Mouse (Mus musculus) cerebral cortex, adult 2 months (tissue): Measurements from ENCODE around the gene Stxbp2.

ENCODE experiments used
- WGBS: fragments of 180-500 bp; shearing (Covaris S2); methylation state at CpG from one replicate; pipeline ENCODE4 v1.1.7; 2018; 5-methylcytosine and 5-hydroxymethylcytosine counted together

Stxbp2 gene

DNA sequence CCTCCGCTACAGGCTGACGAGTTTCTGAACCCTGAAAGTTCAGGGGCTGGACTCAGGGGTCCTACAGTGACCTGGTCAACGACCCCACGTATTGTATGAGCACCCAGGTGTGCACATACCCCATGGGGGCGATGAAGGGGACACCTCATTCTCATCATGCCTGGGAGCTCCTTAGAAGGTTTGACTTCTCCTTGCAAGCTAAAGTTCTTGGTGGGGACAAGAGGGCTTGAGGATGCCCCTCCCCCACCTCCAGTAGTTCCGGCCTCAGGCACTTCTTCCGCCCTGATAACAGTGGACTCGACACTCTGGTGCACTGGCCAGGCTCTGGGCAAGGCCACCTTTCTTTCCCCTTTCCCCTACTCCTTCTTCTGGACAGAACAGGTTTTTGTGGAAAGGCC is 722 bp downstream of the Stxbp2 start:
- 24% methylated on average over 8 of the region's 8 CpGs for WGBS

DNA sequence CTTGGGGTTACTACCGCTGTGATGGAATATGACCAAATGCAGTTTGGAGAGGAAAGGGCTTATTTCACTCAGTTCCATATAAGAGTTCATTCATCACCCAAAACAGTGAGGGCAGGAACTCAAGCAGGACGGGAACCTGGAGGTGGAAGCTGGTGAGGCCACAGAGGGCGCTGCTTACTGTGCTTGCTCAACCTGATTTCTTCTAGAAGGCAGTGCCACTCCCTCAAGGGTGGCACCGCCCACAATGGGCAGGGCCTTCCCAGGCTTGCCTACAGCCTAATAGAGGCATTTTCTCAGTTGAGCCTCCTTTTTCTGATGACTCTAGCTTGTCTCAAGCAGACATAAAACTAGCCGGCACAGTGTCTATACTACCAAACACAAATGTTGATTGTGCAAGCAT is 15.0 kb downstream of the Stxbp2 start:
- WGBS, result 38% methylated on average over 5 of the region's 5 CpGs

DNA sequence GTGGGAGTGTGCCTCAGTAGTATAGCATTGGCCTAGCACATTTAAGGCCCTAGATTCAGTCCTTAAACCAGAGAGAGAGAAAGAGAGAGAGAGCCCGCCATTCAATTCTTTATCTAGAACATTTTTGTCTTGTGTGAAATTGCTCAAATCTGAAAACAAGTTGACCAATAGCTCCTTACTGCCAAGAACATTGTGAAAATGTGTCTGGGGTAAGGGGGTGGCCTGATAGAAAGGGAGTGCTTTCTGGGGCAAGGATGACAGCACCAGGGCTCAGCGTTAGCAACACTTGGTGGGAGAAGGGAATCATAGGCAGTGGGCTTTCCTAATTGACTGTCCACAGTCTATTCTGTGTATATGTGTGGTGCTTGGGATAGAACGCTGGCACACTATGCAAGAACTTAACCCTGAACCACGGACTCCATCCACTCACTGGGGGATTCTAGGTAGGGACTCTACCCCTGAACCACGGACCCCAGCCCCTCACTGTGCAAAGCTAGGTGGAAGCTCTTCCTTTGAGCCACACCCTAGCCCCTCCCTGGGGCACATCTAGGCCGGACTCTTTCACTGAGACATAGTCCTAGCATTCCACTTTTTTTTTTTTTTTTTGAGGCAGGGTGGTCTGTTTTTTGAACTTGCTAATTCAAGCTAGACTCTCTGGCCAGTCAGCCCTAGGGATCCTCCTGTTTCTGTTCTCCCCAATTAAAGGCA is 16.2 kb downstream of the Stxbp2 start:
- 88% methylated on average over 6 of the region's 6 CpGs for WGBS

DNA sequence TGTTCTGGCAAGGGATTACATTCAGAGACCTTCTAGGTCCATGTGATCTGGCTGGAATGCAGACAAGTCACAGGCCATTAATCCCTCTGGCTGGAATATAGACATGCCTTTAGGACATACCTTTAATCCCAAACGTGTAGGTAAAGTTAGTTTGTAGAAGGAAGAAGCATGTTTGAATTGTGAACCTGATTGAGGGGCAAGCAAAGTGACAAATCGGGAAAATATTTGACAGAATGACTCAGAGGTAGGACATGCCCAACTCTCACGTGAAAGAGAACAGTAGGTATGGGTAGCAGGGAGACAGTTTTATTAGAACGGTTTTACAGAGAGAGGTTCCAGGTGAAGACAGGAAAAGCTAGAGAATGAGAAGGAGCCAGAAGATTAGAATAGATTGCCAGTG is 16.8 kb downstream of the Stxbp2 start:
- 87% methylated on average over 4 of the region's 4 CpGs for WGBS

DNA sequence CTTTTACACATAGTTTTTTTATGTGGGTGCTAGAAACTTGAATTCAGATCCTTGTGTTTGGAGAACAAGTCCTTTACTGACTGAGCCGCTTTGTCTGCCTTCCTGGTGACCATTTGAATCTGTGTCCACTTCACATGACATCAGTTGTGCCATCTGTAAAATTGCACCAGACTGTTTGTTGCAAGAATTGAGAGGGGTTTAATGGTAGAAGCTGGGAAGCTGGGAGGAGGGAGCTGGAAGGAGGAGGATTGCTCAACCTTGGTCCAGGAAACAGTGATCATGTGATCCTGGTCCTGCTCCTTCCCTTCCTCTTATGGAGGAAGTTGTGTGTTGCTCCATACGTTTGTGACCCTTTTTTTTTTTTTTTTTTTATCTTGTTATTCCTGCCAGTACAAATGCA is 17.5 kb downstream of the Stxbp2 start:
- 65% methylated on average over 2 of the region's 2 CpGs for WGBS

DNA sequence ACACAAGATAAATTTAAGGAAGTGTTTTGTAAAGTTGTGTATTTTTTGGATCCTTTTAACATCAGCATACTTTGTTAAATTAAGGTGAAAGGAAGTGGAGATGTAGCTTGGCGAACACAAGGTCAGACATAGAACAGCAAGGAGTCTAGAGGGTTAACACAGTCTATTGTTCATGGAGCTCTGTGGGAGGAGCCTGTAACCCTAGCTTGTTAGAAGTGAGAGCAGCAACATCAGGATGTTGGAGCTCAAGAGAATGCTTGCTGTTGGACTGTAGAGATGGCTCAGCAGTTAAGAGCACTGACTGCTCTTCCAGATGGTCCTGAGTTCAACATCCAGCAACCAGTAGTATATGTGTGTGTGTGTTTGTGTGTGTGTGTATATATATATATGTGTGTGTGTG is 18.2 kb downstream of the Stxbp2 start:
- 56% methylated on average over 1 of the region's 1 CpGs for WGBS

DNA sequence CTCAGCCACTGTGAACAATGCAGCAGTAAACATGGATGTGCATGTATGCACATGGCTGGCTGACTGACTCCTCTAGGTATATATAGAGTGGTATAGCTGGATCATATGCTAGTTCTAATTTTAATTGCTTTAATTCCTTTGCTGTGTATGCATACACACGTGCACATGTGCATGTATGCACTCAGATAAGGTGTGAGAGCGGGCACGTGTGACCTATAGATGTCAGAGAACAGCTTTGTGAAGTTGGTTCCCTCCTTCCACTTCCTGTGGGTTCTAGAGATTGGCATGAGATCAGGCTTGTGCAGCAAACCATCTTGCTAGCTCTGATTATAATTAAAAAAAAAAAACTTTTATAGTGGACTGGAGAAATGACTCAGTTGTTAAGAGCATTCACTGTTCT is 22.1 kb downstream of the Stxbp2 start:
- WGBS, result 71% methylated on average over 3 of the region's 3 CpGs

DNA sequence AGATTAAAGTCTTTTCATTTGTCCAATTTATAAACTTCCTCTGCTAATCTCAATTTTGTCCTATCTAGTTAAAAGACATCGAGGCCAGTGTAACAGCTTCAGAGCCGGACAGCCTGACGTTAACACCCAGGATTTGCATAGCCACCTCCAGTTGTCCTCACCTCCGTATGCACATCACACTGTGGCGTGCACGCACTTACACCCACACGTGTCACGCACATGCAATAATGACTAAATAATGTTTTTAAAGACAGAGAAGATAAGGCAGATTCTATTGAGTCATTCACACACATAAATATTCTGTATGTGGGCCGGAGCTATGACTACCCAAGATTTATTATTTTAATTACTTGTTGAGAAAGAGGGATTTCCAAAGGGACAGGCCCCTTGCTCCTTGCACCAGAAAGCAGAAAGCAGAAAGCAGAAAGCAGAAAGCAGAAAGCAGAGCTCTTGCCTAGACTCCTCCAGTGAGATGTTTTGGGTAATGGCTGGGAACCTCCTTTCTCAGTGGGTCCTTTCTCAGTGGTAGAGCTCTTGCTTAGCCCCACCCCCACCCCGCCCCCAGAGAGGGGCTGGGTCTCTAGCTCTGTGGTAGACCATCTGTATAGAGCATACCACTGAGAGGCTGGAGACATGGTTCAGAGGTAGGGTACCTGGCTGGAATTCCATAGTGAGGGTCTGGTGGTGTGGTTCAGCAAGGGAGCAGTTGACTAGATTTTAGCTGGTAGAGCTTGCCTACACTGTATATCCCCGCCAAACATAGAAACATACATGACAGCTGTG is 24.2 kb downstream of the Stxbp2 start:
- 69% methylated on average over 11 of the region's 11 CpGs for WGBS

DNA sequence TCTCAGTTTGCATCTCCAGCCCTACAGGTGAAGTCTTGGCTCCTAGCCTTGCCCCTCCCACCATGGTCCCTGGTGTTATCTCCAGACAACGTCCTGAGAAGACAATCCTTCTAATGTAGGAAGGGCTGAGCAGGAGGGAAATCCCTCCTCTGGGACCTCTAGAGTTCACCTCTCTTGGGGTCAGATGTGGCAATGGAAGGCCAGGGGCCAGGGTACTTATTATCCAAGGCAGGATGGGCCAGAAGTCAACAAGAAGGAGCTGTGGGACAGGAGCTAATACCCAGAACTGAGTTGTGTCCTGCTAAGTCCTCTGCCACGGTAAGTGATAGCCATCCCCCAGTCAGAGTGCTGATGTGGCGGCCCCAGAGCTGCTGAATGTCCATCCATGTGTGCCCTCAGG is 24.8 kb downstream of the Stxbp2 start, which contains the start of gene Retn:
Retn (plus strand) TSS at position 245 of the 400 bp plus-strand sequence.
- 80% methylated on average over 3 of the region's 3 CpGs for WGBS

DNA sequence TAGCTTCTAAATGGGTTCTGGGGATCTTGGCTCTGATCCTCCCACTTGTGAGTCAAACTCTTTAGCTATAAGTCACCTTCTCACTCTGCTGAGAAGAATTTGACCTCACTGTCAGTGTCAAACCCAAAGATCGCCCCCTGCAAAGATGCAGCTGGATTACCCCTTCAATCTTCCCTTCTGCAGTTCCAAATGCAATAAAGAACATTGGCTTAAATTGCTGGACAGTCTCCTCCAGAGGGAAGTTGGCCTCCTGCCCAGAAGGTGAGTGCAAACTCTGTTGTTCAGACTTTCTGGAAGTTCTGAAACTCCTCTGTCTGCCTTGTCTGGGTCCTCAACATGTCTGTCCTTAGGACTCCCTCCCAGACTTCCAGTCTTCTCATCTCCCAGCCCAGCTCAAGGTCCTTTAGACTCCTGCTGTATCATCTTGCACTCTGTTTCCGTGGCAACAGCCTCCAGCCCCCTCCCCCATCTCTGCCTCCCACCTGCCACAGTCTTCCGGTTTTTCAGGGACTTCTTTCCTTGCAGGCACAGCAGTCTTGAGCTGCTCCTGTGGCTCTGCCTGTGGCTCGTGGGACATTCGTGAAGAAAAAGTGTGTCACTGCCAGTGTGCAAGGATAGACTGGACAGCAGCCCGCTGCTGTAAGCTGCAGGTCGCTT is 26.1 kb downstream of the Stxbp2 start:
- 20% methylated on average over 7 of the region's 7 CpGs for WGBS

DNA sequence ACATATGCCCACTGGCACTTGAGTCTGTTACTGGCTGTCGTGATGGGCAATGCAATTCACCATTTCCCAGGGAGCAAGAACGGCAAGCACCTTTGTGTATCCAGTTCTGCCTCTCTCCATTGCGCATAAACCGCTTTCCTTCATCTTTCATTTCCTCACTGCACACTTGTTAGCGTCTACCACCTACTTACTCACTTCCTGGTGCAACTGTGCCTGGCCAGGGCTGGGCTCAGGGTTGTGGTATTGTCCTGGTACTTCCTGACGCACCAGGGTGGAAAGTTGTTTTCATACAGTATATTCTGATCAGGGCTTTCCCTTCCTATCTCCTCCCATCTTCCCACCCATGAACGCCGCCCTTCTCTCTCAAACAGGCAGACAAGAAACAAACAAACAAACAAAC is 30.1 kb downstream of the Stxbp2 start:
- 72% methylated on average over 8 of the region's 8 CpGs for WGBS

DNA sequence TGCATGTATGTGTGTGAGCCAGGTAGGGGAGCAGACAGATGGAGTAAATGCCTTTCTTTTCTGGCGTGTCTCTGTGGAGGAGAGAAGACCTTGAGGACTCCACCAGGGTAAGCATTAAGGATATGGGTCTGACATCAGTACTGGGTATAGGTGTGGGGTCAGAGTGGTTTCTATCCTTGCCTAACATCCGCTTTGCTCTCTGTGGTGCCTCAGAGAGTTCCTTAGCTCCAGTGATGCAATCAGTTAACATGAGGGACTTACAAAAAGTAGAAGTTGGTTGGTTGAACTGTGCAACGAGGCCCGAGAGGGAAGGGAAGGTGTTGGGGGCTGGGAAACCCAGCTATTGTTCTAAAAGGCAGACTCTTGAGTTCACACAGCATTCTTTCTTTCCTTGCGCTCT is 33.6 kb downstream of the Stxbp2 start:
- 59% methylated on average over 5 of the region's 5 CpGs for WGBS

DNA sequence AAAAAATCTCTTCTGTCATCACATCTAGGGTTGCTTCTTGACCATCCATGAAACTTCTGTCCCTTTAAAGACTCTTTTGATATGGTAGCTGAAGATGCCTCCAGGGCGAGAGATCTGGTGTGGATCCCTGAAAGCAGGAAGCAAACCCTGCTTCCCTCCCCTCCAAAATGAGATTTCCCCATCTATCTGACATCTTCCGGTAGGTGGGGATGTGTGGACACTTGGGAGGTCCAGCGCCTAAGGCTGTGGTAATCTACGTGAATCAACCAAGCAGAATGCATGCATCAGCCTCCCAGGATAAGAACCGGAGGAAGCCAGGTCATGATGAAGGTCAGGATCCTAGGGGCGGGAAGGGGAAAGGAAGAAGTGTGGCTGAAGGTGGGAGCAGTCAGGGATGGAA is 34.8 kb downstream of the Stxbp2 start, which contains the start of gene Mcemp1:
Mcemp1 (plus strand) TSS at position 248 of the 400 bp plus-strand sequence.
- WGBS, result 79% methylated on average over 6 of the region's 6 CpGs

DNA sequence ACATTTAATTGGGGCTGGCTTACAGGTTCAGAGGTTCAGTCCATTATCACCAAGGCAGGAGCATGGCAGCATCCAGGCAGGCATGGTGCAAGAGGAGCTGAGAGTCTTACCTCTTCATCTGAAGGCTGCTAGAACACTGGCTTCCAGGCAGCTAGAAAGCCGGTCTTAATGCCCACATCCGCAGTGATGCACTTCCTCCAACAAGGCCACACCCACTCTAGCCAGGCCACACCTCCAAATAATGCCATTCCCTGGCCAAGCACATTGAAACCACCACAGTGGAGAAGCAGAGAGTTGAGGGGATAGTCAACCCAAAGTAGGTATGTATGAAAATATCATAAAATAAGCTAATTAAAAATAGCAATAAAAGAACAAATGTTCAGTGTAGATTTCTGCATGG is 39.6 kb downstream of the Stxbp2 start:
- 68% methylated on average over 2 of the region's 2 CpGs for WGBS

DNA sequence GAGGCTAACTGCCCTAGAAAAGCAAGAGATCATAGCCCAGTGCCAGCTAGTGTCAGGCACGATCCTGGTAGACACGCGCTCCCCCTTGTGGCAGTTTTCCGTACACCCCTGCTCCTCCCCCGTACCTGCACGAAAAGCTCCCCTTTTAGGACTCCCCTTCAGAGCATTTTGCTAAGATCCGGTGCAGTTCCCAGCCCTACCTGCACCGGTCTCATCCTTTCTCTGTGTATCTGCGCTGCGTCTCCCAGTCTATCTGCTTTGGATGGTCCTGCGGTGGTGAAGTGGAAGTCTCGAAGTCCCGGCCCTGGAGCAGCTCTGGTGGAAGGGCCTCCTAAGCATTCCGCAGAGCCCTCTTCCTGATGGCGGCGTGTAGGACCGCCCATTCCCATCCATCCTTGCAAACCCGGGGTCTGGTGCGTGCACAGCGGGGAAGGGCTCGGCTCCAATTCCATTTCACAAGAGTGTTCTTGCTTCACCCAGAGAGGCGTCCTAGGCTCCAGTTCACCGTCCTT is 41.3 kb downstream of the Stxbp2 start, which contains the start of gene Fcor:
Fcor (minus strand) TSS at position 383 of the 512 bp plus-strand sequence.
- WGBS, result under 1% methylated on average over 23 of the region's 23 CpGs

DNA sequence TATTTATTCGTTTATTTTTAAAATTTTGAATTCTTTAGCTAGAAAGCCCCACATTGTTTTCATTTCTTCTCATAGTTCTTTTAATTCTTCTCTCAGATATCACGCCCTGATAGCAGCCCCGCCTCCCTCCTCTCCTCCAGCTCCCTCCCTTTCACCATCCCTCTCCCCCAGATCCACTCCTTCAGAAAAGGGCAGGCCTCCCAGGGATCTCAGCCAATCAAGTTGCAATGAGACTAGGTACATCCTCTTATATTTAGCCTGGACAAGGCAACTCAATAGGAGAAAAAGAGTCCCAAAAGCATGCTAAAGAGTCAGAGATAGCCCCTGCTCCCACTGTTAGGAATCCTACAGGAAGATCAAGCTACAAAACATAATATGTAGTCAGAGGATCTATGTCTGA is 43.9 kb downstream of the Stxbp2 start:
- WGBS, result 71% methylated on average over 3 of the region's 3 CpGs

DNA sequence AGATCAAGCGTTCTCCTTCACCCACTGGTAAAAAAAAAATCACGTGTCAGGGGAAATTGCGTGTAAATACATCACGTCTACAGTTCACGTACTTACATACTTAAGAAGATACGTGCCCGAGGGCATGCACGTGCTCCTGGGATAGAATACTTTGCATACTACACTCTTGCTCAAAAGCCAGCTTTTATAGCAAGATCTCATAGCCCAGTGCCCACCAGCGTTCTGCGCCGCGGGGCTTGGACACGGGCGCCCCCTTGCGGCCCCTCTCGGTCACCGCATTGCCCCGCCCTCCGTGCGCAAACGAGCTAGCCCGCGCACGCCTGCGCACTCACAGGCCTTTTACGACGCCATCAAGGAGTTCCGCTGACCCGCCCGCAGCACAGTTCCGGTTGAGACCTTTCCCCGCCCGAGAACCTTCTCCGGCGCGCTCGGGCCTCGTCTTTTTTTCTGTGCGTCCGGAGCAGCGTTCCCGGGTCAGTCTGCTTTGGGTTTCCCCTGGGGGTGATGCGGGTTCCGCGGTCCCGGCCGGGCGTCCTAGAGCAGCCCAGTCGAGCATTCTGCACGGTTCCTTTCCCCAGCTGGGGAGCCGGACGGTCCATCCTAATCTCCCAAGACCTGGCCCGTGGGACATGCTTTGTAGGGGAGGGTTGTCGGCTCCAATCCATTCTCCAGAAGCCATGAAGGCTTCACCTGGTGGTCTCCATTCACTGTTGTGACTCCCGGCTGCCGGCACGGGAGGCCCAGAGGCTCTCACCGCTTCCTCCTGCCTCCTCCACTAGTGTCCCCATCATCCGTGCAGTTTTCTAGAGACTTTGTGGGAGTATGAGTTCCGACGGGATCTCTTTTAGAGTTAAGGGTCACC is 45.6 kb downstream of the Stxbp2 start, which contains the start of gene Trappc5:
Trappc5 (plus strand) TSS at position 169 of the 862 bp plus-strand sequence.
- under 1% methylated on average over 61 of the region's 61 CpGs for WGBS

DNA sequence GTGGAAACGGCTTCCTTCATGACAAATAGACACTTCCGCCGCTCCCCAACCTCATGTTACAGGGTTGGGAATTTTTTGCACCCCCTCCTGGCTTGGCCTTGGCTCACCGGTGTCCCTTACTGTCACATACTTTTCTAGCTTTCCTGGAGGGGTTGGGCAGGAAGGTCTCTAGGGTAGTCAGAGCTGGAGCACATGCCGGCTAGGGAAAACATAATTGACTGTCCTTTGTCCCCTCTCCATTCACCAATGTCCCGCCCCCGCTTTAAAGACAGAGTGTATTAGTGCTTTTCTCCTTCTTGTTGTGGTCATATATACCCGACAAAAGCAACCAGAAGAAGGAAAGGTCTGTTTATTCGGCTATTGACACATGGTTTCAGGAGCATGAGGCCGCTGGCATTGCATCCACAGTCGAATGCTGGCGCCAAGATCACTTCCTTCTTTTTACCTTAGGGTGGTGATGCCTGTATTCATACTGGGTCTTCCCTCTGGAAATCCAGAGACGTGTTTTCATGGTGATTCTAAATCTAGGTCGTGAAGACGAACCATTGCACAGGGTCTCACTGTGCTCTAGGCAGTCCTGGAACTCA is 46.3 kb downstream of the Stxbp2 start:
- WGBS, result 1% methylated on average over 15 of the region's 15 CpGs

DNA sequence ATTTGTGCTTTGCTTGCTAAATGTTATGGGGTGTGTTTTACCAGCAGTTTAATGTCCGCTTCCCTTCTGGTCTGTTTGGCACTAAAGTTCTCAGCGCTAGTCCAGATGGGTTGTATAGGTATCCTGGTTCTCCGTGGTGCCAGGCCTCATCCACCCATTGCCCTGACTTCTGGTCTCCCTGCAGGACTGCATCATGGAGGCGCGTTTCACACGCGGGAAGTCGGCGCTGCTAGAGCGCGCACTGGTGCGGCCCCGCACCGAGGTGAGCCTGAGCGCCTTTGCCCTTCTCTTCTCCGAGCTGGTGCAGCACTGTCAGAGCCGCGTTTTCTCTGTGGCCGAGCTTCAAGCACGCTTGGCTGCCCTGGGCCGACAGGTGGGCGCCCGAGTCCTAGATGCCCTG is 48.1 kb downstream of the Stxbp2 start:
- 97% methylated on average over 23 of the region's 23 CpGs for WGBS

DNA sequence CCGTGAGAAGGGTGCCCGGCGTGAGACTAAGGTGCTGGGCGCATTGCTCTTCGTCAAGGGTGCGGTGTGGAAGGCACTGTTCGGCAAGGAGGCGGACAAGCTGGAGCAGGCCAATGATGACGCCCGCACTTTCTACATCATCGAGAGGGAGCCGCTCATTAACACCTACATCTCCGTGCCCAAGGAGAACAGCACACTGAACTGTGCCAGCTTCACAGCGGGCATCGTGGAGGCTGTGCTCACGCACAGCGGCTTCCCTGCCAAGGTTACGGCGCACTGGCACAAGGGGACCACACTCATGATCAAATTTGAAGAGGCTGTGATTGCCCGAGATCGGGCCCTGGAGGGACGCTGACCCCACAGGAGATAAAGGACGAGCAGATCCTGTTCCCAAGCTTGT is 48.5 kb downstream of the Stxbp2 start:
- WGBS, result 94% methylated on average over 23 of the region's 23 CpGs

DNA sequence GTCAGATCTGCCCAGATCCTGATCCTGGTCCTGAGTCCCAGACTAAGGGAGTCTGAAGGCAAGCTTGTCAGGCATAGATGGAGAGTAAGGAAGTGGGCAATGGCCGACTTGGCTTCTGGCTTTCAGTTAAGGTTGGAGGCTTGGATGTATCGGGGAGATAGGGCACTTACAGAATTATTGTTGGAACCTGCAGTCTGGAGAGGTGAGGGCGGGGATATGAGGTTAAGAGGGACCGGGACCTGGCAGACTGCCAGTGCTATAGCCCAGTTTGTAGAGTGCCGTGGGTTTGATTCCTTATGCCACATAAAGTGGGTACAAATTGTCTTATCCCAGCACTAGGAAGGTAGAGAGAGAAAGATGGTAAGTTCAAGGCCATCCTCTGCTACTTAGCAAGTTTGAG is 48.9 kb downstream of the Stxbp2 start:
- 78% methylated on average over 5 of the region's 5 CpGs for WGBS
